Mouse (Mus musculus): Measurements from ENCODE around the gene Hnrnpul2. TPM values are rescaled to one million over a fixed set of nuclear protein-coding genes. Genes with fewer than 3 reads are reported as not detected.
"Not testable (repeated sequence)": the region's sequence is repeated elsewhere in the genome, so short reads cannot be mapped to it uniquely, and the experiment has no call there.

Gene Hnrnpul2
- polyA plus RNA-seq, 1 experiment: 42.1 TPM

DNA sequence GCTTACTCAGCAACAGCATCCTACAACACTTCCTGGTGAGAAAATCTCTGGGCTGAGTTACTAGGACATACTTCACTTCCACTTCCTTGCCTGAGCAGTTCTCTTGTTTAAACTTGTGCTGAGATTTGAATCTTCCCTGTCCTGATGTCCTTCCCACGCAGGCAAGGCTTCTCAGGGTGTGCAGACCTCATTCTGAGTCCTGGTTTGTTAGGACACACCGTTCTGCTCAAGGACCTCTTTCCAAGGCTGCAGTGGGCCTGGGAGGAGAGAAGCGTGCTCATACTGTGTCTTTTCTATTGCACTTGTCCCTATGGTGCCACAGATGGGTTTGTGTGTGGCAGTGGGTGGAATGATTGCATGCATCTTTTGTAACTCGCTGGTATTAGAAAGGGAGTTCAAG lies 13.2 kb downstream of the Hnrnpul2 start:
- Histone ChIP-seq H3K4me3 (no peak overlapping the region), H3K27me3 (ENCODE audit: control insufficient read depth, insufficient read depth, insufficient read length) (no peaks in the 10 kb centered on the region), H3K36me3 (ENCODE audit: control insufficient read depth, insufficient read depth) (peaks cover 65% of the 10 kb centered on the region), H3K79me2 (ENCODE audit: control insufficient read depth, insufficient read depth) (no peaks in the 10 kb centered on the region), H3ac (ENCODE audit: control insufficient read depth, insufficient read length) (no peak overlapping the region), H3K4me2 (ENCODE audit: low read depth) (no peak overlapping the region)
- TF ChIP-seq POLR2AphosphoS2 (IDR thresholded peaks at IDR 0.05; ENCODE audit: insufficient read length, low read depth): peak; percentile 9
- no peak for TF ChIP-seq SRF (IDR thresholded peaks at IDR 0.05; ENCODE audit: control insufficient read depth, insufficient read length, low read depth)

DNA sequence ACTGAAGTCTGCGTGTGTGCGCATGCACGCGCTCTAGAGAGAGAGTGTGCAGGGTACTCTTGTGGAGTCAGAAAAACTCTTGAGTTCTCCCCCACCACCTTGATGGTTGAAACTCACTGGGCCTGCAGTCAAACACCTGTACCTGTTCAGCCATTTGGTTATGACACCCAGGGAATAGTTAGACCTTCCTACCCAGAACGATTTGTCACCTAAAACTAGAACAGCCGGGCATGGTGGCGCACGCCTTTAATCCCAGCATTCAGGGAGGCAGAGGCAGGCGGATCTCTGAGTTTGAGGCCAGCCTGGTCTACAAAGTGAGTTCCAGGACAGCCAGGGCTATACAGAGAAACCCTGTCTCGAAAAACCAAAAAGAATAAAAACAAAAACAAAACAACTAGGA lies 16.5 kb downstream of the Hnrnpul2 start:
- H3K4me3 ChIP-seq; H3K79me2 ChIP-seq (ENCODE audit: control insufficient read depth, insufficient read depth): not testable (repeated sequence)
- peaks cover 42% of the 10 kb centered on the region for H3K36me3 ChIP-seq (ENCODE audit: control insufficient read depth, insufficient read depth)

DNA sequence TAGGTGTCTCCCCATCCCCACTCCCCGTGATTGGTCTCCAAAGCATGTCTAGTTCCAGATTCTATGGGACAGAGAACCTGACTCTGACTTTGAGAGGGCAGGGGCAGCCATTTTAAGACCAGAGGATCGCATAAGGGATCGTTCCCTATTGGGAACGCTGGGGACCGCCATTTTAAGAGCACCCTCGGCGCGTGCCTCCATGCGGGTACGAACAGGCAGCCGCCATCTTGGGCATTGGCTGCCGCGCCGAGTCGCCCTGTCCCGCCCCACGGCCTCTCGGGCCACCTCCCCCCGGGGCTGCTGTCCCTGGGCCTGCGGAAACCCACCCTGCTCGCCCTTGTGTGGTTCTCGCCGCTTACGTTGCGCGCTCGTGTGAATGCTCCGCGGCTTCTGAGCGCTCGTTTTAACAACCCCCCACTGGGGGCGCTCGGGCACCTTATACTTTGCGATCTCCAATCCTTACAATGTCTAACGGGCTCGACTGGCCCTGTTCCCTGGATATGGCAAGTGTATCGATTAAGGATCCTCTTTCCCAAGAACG lies 17.5 kb downstream of the Hnrnpul2 start, which contains the start of gene Bscl2:
Bscl2 (plus strand) TSS at position 217 of the 541 bp plus-strand sequence.
- H3K4me2 ChIP-seq (ENCODE audit: low read depth): peak within 1 kb of the TSS; percentile 56
- no peaks in the 10 kb centered on the region for H3K79me2 ChIP-seq (ENCODE audit: control insufficient read depth, insufficient read depth)
- peaks cover 39% of the 10 kb centered on the region for H3K36me3 ChIP-seq (ENCODE audit: control insufficient read depth, insufficient read depth)
- peak within 1 kb of the TSS; percentile 19 for H3K4me3 ChIP-seq
- no peaks in the 10 kb centered on the region for H3K27me3 ChIP-seq (ENCODE audit: control insufficient read depth, insufficient read depth, insufficient read length)
- H3ac ChIP-seq (ENCODE audit: control insufficient read depth, insufficient read length): no peak within 1 kb of the TSS
- TF ChIP-seq MAX (IDR thresholded peaks at IDR 0.05; ENCODE audit: low read depth) (no peak), POLR2AphosphoS2 (IDR thresholded peaks at IDR 0.05; ENCODE audit: insufficient read length, low read depth) (peak; percentile 84), REST (IDR thresholded peaks at IDR 0.05; ENCODE audit: insufficient read depth, insufficient read length) (no peak), POLR2A (IDR thresholded peaks at IDR 0.05; ENCODE audit: insufficient read length, low read depth) (peak; percentile 28)

More for the DNA sequence above, 16.5 kb downstream of the Hnrnpul2 start:
- H3K27me3 ChIP-seq (ENCODE audit: control insufficient read depth, insufficient read depth, insufficient read length); H3K4me2 ChIP-seq (ENCODE audit: low read depth); H3ac ChIP-seq (ENCODE audit: control insufficient read depth, insufficient read length): not testable (repeated sequence)

DNA sequence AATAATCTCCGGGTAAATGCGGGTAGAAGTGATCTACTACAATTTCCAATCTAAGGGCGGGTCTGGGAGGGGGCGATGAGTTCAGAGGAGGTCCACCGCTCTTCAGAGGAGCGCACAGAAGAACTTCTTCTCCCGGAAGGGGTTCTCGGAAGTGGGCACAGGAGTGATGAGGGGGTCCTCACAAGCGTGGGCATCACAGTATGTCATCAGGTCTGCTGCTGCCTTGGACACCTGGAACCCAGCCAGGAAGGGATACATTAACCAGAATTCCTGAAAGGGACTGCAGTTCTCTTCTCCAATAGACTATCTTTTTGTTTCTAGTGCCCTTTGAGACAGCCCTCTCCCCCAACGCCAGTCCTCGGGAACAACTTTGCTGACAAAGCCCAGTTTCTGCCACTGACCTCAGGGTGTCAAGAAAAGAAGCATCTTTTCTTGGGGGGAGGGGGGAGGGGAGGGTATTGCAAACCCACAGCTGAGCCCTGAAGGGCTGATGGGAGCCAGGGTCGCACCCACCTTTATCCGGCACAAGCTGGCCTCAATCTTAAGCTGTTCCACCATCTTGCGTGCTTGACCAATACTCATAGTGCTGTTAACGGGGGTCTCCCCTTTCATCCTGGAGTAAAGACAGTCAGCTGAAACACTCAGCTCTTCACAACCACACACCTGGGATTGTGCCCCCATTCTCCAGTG lies 18.4 kb downstream of the Hnrnpul2 start:
- peaks cover 30% of the 10 kb centered on the region for H3K36me3 ChIP-seq (ENCODE audit: control insufficient read depth, insufficient read depth)

DNA sequence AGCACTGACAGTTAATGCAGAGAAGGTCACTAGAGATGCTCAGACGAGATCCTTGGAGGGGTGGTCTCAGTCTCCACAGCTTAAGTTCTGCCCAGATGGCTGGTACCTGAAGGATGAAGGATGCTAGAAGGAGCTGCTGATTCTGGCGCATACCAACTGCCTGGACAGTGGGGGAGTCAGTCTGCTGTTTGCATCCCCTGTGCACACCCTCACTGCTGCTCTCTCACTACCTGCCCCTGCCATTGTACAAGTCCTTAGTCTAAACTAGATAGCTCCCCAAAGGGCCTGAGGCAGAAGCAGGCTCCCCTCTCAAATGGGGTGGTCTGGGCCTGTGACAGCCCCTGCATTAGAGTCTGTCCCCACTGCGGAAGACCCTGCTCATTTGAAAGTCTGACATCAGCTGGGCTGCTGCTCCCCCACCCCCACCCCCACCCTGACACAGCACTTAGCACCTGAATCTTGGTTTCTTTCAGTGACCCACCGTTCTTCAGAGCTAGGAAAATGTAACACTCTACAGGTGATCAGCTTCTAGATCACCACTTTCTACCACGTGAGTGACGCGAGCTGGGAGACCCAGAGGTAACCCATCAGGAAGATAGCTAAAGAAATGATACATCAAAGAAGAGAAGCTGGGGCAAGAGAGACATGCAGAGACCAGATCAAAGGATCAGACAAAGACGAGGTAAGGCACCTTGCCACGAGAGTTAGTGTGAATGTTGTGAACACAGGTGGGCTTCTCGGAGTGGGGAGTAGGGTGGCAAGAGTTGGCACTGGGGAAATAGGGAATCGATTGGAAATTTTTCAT lies 19.5 kb downstream of the Hnrnpul2 start, which contains the start of gene Gng3:
Gng3 (minus strand) TSS at position 92 of the 805 bp plus-strand sequence.
- no peak within 1 kb of the TSS for H3ac ChIP-seq (ENCODE audit: control insufficient read depth, insufficient read length)
- H3K27me3 ChIP-seq (ENCODE audit: control insufficient read depth, insufficient read depth, insufficient read length): no peaks in the 10 kb centered on the region
- TF ChIP-seq REST (IDR thresholded peaks at IDR 0.05; ENCODE audit: insufficient read depth, insufficient read length): no peak
- peak; percentile 22 for TF ChIP-seq POLR2AphosphoS2 (IDR thresholded peaks at IDR 0.05; ENCODE audit: insufficient read length, low read depth)
- peak within 1 kb of the TSS; percentile 19 for H3K4me3 ChIP-seq
- H3K79me2 ChIP-seq (ENCODE audit: control insufficient read depth, insufficient read depth): no peaks in the 10 kb centered on the region
- peaks cover 24% of the 10 kb centered on the region for H3K36me3 ChIP-seq (ENCODE audit: control insufficient read depth, insufficient read depth)
- peak within 1 kb of the TSS; percentile 56 for H3K4me2 ChIP-seq (ENCODE audit: low read depth)

More for the DNA sequence above, 18.4 kb downstream of the Hnrnpul2 start:
- H3K4me3 ChIP-seq: peak overlapping the region; percentile 19
- H3K79me2 ChIP-seq (ENCODE audit: control insufficient read depth, insufficient read depth): no peaks in the 10 kb centered on the region
- TF ChIP-seq MYOD1 (IDR thresholded peaks at IDR 0.05; ENCODE audit: control insufficient read depth in 1 of 3, insufficient read length in 2 of 3, low read depth in 2 of 3) (no peak), SRF (IDR thresholded peaks at IDR 0.05; ENCODE audit: control insufficient read depth, insufficient read length, low read depth) (no peak)
- H3K27me3 ChIP-seq (ENCODE audit: control insufficient read depth, insufficient read depth, insufficient read length): no peaks in the 10 kb centered on the region
- H3K4me2 ChIP-seq (ENCODE audit: low read depth): peak overlapping the region; percentile 56
- no peak overlapping the region for H3ac ChIP-seq (ENCODE audit: control insufficient read depth, insufficient read length)

DNA sequence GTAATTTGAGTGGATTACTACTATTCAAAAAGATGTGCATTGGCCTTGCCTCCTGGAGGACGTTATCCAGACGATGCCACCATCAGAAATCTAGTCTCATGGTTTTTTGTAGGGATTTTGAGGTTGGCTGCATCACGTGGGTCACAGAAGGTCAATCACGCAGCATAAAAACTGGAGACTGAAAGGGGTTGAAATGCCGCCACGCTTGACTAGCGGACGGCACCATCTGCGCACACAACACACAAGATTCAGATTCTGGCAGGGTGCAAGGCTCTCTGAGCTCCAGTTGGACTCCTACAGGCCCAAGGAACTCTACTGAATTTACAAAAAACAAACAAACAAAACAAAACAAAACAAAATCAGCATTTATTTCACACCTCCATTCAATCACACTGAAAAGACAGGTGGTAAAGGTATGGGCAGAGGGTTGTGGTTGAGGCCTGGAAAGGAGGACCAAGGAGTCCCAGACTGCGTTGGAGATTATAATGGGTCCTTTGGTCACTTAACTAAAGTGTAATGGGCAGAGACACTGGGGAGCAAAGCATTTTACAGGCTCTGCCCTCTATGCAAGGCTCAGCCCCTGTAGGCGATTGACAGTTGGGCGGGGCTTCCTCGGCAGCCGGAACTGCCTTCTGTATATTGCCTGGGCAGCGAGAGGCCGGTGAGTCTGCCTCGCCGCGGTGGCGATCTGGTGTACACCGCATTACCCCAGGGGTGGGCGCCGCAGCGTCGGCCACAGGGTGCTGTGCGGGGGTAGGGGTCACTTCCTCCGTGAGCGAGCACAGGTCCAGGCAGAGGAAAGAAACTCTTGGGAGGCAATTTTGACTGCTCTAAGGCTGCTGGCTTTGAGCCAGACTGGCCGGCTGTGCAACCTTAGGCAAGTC lies 20.3 kb downstream of the Hnrnpul2 start:
- Histone ChIP-seq H3K4me2 (ENCODE audit: low read depth) (no peak overlapping the region), H3K36me3 (ENCODE audit: control insufficient read depth, insufficient read depth) (peaks cover 19% of the 10 kb centered on the region), H3ac (ENCODE audit: control insufficient read depth, insufficient read length) (no peak overlapping the region), H3K79me2 (ENCODE audit: control insufficient read depth, insufficient read depth) (no peaks in the 10 kb centered on the region), H3K27me3 (ENCODE audit: control insufficient read depth, insufficient read depth, insufficient read length) (no peaks in the 10 kb centered on the region), H3K4me3 (no peak overlapping the region)
- TF ChIP-seq MAX (IDR thresholded peaks at IDR 0.05; ENCODE audit: low read depth) (no peak), POLR2AphosphoS2 (IDR thresholded peaks at IDR 0.05; ENCODE audit: insufficient read length, low read depth) (no peak), MYOD1 (IDR thresholded peaks at IDR 0.05; ENCODE audit: control insufficient read depth in 1 of 3, insufficient read length in 2 of 3, low read depth in 2 of 3) (no peak), REST (IDR thresholded peaks at IDR 0.05; ENCODE audit: insufficient read depth, insufficient read length) (no peak), USF1 (IDR thresholded peaks at IDR 0.05; ENCODE audit: low read depth) (no peak), POLR2A (IDR thresholded peaks at IDR 0.05; ENCODE audit: insufficient read length, low read depth) (no peak), SRF (IDR thresholded peaks at IDR 0.05; ENCODE audit: control insufficient read depth, insufficient read length, low read depth) (no peak), TCF12 (IDR thresholded peaks at IDR 0.05; ENCODE audit: insufficient read depth, poor library complexity, severe bottlenecking) (no peak), MYOG (IDR thresholded peaks at IDR 0.05; ENCODE audit: control insufficient read depth in 1 of 3, insufficient read depth in 1 of 3, insufficient read length in 2 of 3, low read depth in 2 of 3) (no peak), E2F4 (IDR thresholded peaks at IDR 0.05; ENCODE audit: insufficient read depth) (no peak), CEBPB (IDR thresholded peaks at IDR 0.05; ENCODE audit: insufficient read depth, poor library complexity, severe bottlenecking) (no peak), TCF3 (IDR thresholded peaks at IDR 0.05; ENCODE audit: insufficient read length, low read depth) (no peak)

All from myocyte (in vitro differentiated cells).